Mouse (Mus musculus) forebrain, embryonic 16.5 days (tissue): ENCODE data around the gene Otub1. TPM values are rescaled to one million over a fixed set of nuclear protein-coding genes. Genes with fewer than 3 reads are reported as not detected.

ENCODE experiments used
- ATAC-seq: fragments of 200-750 bp; cut with Nextera tagmentation; 2 replicates; pipeline ENCODE4 v1.8.0; 2017; ENCODE audit warnings: mild to moderate bottlenecking, moderate library complexity
- H3K27ac ChIP-seq: fragments of 300-500 bp; sonication (generic); 2 replicates; pipeline ENCODE4 v1.5.1; 2014; ENCODE audit warnings: low read length, control low read depth
- H3K27me3 ChIP-seq: fragments of 300-500 bp; sonication (generic); replicated peaks from 2 replicates; pipeline ENCODE4 v1.6.1; 2014; ENCODE audit warnings: low read length; ENCODE audit not compliant: control insufficient read depth, insufficient read depth
- H3K36me3 ChIP-seq: fragments of 300-500 bp; sonication (generic); 2 replicates; pipeline ENCODE4 v1.6.1; 2014; ENCODE audit not compliant: control insufficient read depth, insufficient read depth
- H3K4me1 ChIP-seq: fragments of 300-500 bp; sonication (generic); replicated peaks from 2 replicates; pipeline ENCODE4 v1.6.1; 2014; ENCODE audit warnings: low read length; ENCODE audit not compliant: control insufficient read depth, insufficient read depth
- H3K4me2 ChIP-seq: fragments of 300-500 bp; sonication (generic); 2 replicates; pipeline ENCODE4 v1.6.1; 2014; ENCODE audit warnings: mild to moderate bottlenecking, low read length, control low read depth
- H3K4me3 ChIP-seq: fragments of 300-500 bp; sonication (generic); replicated peaks from 2 replicates; pipeline ENCODE4 v1.5.1; 2014; ENCODE audit warnings: mild to moderate bottlenecking, low read length, control low read depth
- H3K9ac ChIP-seq: fragments of 300-500 bp; sonication (generic); replicated peaks from 2 replicates; pipeline ENCODE4 v1.6.1; 2014; ENCODE audit warnings: low read depth, low read length, control low read depth
- H3K9me3 ChIP-seq: fragments of 300-500 bp; sonication (generic); 2 replicates; pipeline ENCODE4 v1.6.1; 2016; ENCODE audit warnings: low read length; ENCODE audit not compliant: control insufficient read depth
- WGBS: fragments of 180-500 bp; shearing (Covaris S2); extraction: QIAGEN DNeasy Blood & Tissue Kit; methylation state at CpG from one replicate; pipeline ENCODE4 v1.1.7; 2014; 5-methylcytosine and 5-hydroxymethylcytosine counted together
- polyA plus RNA-seq: library from polyadenylated mRNA; unstranded; fragments of >200 nt; fragmentation: Nextera tagmentation; extraction: Ambion mirVana; gene quantifications from 2 replicates; pipeline ENCODE4 v1.2.1, GENCODE M21; 2015

Otub1 gene
- 223 and 235 TPM in 2 replicates for polyA plus RNA-seq

DNA sequence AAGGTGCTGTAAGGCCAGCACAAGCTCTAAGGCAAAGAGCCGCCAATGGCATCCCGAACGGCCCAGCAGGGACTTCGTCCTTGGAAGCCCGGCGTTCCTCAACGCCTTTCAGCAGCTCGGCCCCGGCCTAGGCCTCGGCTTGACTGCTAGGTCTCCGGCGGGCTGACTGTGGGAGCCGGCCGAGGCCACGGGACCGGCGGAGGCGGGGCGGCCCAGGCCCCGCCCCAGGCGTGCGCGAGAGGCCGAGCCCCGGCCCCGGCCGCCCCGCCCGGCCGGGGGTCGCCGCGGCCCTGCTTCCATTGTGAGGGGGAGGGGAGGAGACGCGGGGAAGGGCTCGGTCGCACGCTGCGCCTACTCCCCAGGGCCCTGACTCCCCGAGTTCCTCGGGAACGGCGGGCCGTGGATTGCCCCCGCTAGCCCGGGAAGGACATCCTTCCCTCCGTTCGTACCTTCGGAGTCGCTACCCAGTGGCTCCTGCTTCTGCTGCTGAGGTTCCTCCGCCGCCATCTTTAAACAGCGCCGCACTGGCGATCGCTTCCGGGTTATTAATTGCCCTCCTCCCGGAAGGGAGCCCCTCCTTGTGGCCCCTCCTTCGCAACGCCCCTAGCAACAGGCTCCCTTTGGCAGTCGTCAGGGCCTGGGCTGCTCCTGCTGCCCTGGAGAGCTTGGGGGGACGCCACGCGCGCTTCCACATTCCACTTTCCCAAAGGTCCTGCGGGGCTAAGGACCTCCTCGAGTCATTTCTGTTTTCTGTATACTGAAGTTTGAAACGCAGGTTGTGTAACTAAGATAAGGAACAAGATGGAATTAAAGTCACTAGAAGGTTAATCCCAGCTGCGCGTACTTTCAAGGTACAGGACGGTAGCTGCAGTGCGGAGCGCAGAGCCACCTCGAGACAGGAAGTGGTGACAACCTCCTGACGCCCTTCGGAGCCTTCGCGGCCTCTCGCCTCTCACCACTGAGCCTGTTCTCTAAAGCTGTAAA lies at the start of gene Otub1:
Otub1 (minus strand) TSS at position 564 of the 984 bp plus-strand sequence.
- H3K9me3 ChIP-seq, result no peaks in the 10 kb centered on the region
- peaks cover 26% of the 10 kb centered on the region for H3K4me1 ChIP-seq
- ATAC-seq, result peak; percentile 97
- peak within 1 kb of the TSS; percentile 91 for H3K4me3 ChIP-seq
- no peaks in the 10 kb centered on the region for H3K27me3 ChIP-seq
- WGBS, result under 1% methylated on average over 62 of the region's 79 CpGs
- peak within 1 kb of the TSS; percentile 90 for H3K27ac ChIP-seq
- peak within 1 kb of the TSS; percentile 94 for H3K4me2 ChIP-seq
- peak within 1 kb of the TSS; percentile 77 for H3K9ac ChIP-seq
- peaks cover 15% of the 10 kb centered on the region for H3K36me3 ChIP-seq

GRCm38 (mm10) chr19:7246021-7246420 lies 39.9 kb upstream of the Otub1 start:
- H3K9ac ChIP-seq, result no peak overlapping the region
- no peak overlapping the region for H3K27ac ChIP-seq
- H3K4me1 ChIP-seq, result peaks cover 4% of the 10 kb centered on the region; the same call in 1 of the 2 replicates
- no peaks in the 10 kb centered on the region for H3K36me3 ChIP-seq
- ATAC-seq, result no peak
- 84% methylated on average over 3 of the region's 3 CpGs for WGBS
- no peaks in the 10 kb centered on the region for H3K27me3 ChIP-seq
- no peak overlapping the region for H3K4me3 ChIP-seq
- H3K9me3 ChIP-seq, result no peaks in the 10 kb centered on the region
- no peak overlapping the region for H3K4me2 ChIP-seq

- 0% methylated on average over 80 of the region's 80 CpGs for WGBS
- no peaks in the 10 kb centered on the region for H3K9me3 ChIP-seq
Observed at GRCm38 (mm10) chr19:7240782-7241690, 34.9 kb upstream of the Otub1 start, which contains the start of gene Naa40. Naa40 (minus strand) TSS chr19:7241183.

DNA sequence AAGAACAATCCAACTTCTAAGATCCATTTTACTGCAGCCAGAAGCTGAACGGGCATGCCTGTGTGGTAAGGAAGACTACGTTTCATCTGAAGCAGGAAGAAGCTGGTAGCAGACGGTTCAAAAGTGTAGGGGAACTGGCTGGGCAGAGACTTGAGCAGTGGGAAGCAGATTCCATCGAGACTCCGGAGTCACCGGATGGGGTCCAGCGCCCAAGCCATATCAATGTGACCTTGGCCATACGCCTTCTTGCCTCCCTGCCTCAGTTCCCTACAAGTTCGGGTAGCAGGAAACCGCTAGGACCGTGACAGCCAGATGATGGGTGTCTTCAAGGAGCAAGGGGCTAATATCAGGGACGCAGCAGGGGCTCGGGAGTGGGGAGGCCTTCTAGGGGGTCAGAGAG lies 34.2 kb upstream of the Otub1 start:
- peak overlapping the region; percentile 76 for H3K9ac ChIP-seq
- H3K4me1 ChIP-seq, result peaks cover 18% of the 10 kb centered on the region
- no peaks in the 10 kb centered on the region for H3K9me3 ChIP-seq
- H3K36me3 ChIP-seq, result no peaks in the 10 kb centered on the region
- H3K27me3 ChIP-seq, result no peaks in the 10 kb centered on the region
- H3K27ac ChIP-seq, result no peak overlapping the region; the same call in 1 of the 2 replicates
- no peak for ATAC-seq
- peak overlapping the region; percentile 80 for H3K4me3 ChIP-seq
- peak overlapping the region; percentile 92 for H3K4me2 ChIP-seq
- WGBS, result 2% methylated on average over 13 of the region's 13 CpGs

More at GRCm38 (mm10) chr19:7240782-7241690, 34.9 kb upstream of the Otub1 start, which contains the start of gene Naa40:
- Histone ChIP-seq H3K4me2 (peak within 1 kb of the TSS; percentile 92), H3K4me3 (peak within 1 kb of the TSS; percentile 80), H3K36me3 (no peaks in the 10 kb centered on the region), H3K4me1 (peaks cover 18% of the 10 kb centered on the region), H3K27me3 (no peaks in the 10 kb centered on the region), H3K27ac (peak within 1 kb of the TSS; percentile 80), H3K9ac (peak within 1 kb of the TSS; percentile 76)
- peak; percentile 97 for ATAC-seq

DNA sequence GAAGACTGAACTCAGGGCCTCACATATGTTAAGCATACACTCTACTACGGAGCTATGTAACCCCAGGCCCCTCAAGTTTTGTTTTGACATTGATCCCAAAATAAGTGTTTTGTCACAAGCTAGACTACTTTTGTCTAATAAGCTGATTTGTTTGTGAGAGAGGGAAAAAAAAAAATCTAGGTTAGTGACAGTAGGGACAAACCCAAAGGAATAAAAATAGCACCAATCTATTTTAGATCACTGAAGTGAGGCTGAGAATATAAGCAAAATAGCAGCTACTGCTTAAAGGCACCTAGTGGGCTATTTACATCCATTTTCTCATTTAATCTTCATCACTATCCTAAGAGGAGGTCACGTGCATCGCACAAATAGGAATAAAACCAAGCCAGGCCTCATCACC lies 33.5 kb upstream of the Otub1 start:
- peak overlapping the region; percentile 92 for H3K4me2 ChIP-seq
- 81% methylated on average over 3 of the region's 3 CpGs for WGBS
- H3K36me3 ChIP-seq, result no peaks in the 10 kb centered on the region
- no peak for ATAC-seq
- H3K9me3 ChIP-seq, result no peaks in the 10 kb centered on the region
- peak overlapping the region; percentile 80 for H3K4me3 ChIP-seq
- H3K4me1 ChIP-seq, result peaks cover 18% of the 10 kb centered on the region
- peak overlapping the region; percentile 76 for H3K9ac ChIP-seq
- no peak overlapping the region for H3K27ac ChIP-seq
- H3K27me3 ChIP-seq, result no peaks in the 10 kb centered on the region

GRCm38 (mm10) chr19:7236742-7237141 lies 30.6 kb upstream of the Otub1 start:
- Histone ChIP-seq H3K27me3 (no peaks in the 10 kb centered on the region), H3K4me1 (peaks cover 18% of the 10 kb centered on the region), H3K9ac (no peak overlapping the region), H3K27ac (no peak overlapping the region), H3K9me3 (no peaks in the 10 kb centered on the region), H3K36me3 (peaks cover 6% of the 10 kb centered on the region; the same call in 1 of the 2 replicates), H3K4me3 (no peak overlapping the region), H3K4me2 (no peak overlapping the region)
- no peak for ATAC-seq
- 85% methylated on average over 4 of the region's 4 CpGs for WGBS

GRCm38 (mm10) chr19:7236011-7236410 lies 29.9 kb upstream of the Otub1 start:
- Histone ChIP-seq H3K4me3 (no peak overlapping the region), H3K9me3 (no peaks in the 10 kb centered on the region), H3K4me1 (peaks cover 14% of the 10 kb centered on the region), H3K27ac (no peak overlapping the region), H3K36me3 (peaks cover 8% of the 10 kb centered on the region; the same call in 1 of the 2 replicates), H3K9ac (no peak overlapping the region), H3K4me2 (no peak overlapping the region), H3K27me3 (no peaks in the 10 kb centered on the region)
- 86% methylated on average over 2 of the region's 2 CpGs for WGBS
- no peak for ATAC-seq

- H3K4me1 ChIP-seq, result peaks cover 14% of the 10 kb centered on the region
- no peak overlapping the region for H3K9ac ChIP-seq
- H3K4me3 ChIP-seq, result no peak overlapping the region
- no peak overlapping the region for H3K27ac ChIP-seq
- no peaks in the 10 kb centered on the region for H3K27me3 ChIP-seq
- no peak overlapping the region for H3K4me2 ChIP-seq
- no peak for ATAC-seq
- peaks cover 8% of the 10 kb centered on the region; the same call in 1 of the 2 replicates for H3K36me3 ChIP-seq
- 93% methylated on average over 9 of the region's 9 CpGs for WGBS
- no peaks in the 10 kb centered on the region for H3K9me3 ChIP-seq
Observed at GRCm38 (mm10) chr19:7235461-7235860, 29.3 kb upstream of the Otub1 start.
